Mouse (Mus musculus): ENCODE results near the gene Scfd1. TPM values are rescaled to one million over a fixed set of nuclear protein-coding genes. Genes with fewer than 3 reads are reported as not detected.

Gene Scfd1
- polyA plus RNA-seq (2015; fragmentation: Nextera tagmentation; extraction: Ambion mirVana) = 68.4 and 70.5 TPM in 2 replicates

DNA sequence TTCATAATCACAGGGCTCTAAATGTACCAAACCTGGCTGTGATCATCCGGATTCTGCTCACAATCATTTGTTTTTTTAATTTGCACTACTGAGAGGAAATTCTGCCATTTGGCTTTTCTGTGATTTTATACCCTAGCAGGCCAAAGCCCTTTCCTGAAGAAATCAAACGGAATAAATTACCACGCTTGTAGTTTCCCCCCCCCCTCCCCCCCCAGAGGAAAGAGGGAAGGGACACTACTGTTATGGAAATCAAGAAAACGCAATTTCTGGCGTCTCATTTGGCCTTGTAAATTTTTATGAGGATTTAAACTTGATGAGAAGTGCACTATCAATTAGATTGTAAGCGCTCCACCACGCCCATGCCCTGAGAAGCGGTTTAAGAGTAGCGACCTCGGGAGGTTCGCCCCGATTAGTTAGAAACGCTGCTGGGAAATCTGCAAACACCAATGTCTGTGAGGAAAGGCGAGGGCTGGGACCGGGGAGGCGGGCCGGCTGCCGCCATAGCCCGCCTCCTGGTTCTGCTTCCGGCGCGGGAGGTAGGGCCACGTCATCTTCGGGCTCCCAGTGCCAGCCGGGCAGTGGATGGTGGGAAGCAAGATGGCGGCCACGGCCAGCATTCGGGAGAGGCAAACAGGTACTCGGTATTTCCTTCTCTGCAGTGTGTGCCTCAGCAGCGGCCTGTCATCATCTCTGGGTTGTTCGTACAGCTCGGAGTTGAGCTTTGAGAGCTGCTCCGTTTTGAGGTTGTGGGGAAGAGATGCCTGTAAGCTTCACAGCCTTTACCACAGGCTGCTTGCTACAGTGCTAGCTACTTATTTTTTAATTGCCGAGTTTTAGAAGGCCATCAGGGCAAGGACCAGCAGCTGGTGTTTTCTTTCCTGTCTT lies at the start of gene Scfd1:
Gene Scfd1, plus strand, starts transcription at position 508 of the 885 bp plus-strand sequence.
- Histone ChIP-seq H3K4me3 (ENCODE audit: low read depth, low read length) (peak within 1 kb of the TSS; percentile 89), H3K4me2 (ENCODE audit: low read length) (peak within 1 kb of the TSS; percentile 72), H3K9me3 (replicated peaks; ENCODE audit: control insufficient read depth, low read length, poor library complexity, severe bottlenecking) (no peaks in the 10 kb centered on the region), H3K27me3 (ENCODE audit: control insufficient read depth, insufficient read depth, low read depth, low read length) (no peaks in the 10 kb centered on the region), H3K27ac (ENCODE audit: low read length) (peak within 1 kb of the TSS; percentile 89), H3K4me1 (ENCODE audit: control insufficient read depth, insufficient read depth, low read length) (peaks cover 7% of the 10 kb centered on the region), H3K36me3 (ENCODE audit: control insufficient read depth, insufficient read depth, low read length) (no peaks in the 10 kb centered on the region; the same call in 1 of the 2 replicates), H3K9ac (ENCODE audit: low read depth, low read length) (peak within 1 kb of the TSS; percentile 93)
- 2% methylated on average over 34 of the region's 34 CpGs for WGBS
- peak; percentile 100 for ATAC-seq

DNA sequence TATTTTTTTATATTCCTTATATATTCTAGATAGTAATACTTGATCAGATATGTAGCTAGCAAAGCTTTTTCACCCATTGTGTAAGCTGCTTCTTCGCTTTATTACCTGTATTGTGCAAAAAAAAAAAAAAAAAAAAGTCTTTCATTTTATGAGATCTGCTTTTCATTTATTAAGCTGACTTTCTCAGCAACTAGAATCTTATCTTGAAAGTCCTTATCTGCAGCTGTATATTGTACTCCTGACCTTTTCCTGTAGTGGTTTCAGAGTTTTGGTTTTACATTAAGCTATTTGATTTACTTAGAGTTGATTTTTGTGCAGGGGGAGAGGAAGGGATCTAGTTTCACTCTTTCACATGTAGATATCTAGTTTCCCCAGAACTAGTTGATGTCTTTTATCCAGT lies 40.3 kb upstream of the Scfd1 start:
- Histone ChIP-seq H3K27ac (ENCODE audit: low read length) (no peak overlapping the region), H3K4me1 (ENCODE audit: control insufficient read depth, insufficient read depth, low read length) (no peaks in the 10 kb centered on the region), H3K4me2 (ENCODE audit: low read length) (no peak overlapping the region), H3K36me3 (ENCODE audit: control insufficient read depth, insufficient read depth, low read length) (no peaks in the 10 kb centered on the region), H3K9me3 (replicated peaks; ENCODE audit: control insufficient read depth, low read length, poor library complexity, severe bottlenecking) (no peaks in the 10 kb centered on the region), H3K9ac (ENCODE audit: low read depth, low read length) (no peak overlapping the region), H3K4me3 (ENCODE audit: low read depth, low read length) (no peak overlapping the region), H3K27me3 (ENCODE audit: control insufficient read depth, insufficient read depth, low read depth, low read length) (no peaks in the 10 kb centered on the region)
- ATAC-seq = no peak
- 90% methylated on average over 1 of the region's 1 CpGs for WGBS

DNA sequence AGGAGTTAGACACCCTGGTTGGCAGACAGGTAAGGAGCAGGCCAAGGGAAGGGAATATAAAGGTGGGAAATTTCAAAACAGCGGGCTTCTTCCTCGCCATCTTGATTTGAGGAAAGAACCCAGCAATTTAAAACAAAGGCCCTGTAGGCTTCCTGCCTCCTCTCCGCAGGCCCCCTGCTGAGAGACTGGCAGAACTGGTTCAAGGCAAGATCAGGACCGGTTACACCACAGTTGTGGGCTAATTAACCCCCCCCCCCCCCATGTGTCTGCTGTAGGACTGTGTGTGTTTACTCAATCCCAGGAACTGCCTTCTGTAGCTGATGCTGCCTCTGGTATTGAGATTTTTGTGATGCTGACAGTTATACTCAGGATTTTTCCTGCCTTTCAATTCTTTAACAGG lies 31.2 kb upstream of the Scfd1 start:
- no peak for ATAC-seq
- 28% methylated on average over 4 of the region's 4 CpGs for WGBS
- Histone ChIP-seq H3K9me3 (replicated peaks; ENCODE audit: control insufficient read depth, low read length, poor library complexity, severe bottlenecking) (no peaks in the 10 kb centered on the region), H3K4me3 (ENCODE audit: low read depth, low read length) (no peak overlapping the region), H3K4me2 (ENCODE audit: low read length) (no peak overlapping the region), H3K9ac (ENCODE audit: low read depth, low read length) (no peak overlapping the region), H3K27ac (ENCODE audit: low read length) (no peak overlapping the region), H3K4me1 (ENCODE audit: control insufficient read depth, insufficient read depth, low read length) (peaks cover 16% of the 10 kb centered on the region), H3K36me3 (ENCODE audit: control insufficient read depth, insufficient read depth, low read length) (no peaks in the 10 kb centered on the region), H3K27me3 (ENCODE audit: control insufficient read depth, insufficient read depth, low read depth, low read length) (no peaks in the 10 kb centered on the region)

DNA sequence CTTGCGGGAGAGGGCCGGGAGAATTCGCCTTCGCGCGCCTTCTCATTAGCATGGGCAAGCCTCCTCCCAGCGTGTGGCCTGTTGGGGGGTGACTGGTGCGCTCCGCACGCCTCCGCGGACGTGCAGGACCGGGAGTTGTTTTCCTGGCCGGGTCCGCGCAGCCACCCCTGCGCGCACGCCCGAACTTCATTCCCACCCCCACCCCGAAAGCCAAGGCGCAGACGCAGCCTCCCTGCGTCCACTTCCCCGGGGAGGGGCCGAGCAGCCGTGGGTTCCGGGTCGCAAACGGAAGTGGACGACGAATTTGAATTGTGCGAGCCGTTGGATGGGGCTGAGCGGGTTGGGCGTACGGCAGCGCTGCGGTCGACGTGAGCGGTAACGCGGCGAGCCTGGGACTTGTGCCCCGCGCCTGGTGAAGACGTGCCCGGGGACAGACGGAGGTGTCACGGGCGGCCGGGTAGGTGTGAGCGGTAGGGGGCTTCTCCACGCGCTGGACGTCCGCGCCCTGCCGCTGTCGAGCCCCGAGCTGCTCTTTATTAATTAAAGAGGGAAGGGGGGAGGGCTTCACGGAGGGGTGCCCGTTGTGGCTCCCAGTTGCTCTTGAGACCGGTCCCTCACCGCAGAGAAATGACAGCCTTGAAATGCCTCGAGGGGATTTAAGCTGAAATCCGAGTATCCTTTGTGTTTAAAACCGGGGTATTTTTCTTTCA lies 29.2 kb upstream of the Scfd1 start, which contains the start of gene G2e3:
Gene G2e3, plus strand, starts transcription at position 74 of the 710 bp plus-strand sequence.
- Histone ChIP-seq H3K27me3 (ENCODE audit: control insufficient read depth, insufficient read depth, low read depth, low read length) (no peaks in the 10 kb centered on the region), H3K36me3 (ENCODE audit: control insufficient read depth, insufficient read depth, low read length) (no peaks in the 10 kb centered on the region), H3K4me2 (ENCODE audit: low read length) (peak within 1 kb of the TSS; percentile 48), H3K27ac (ENCODE audit: low read length) (peak within 1 kb of the TSS; percentile 89), H3K4me3 (ENCODE audit: low read depth, low read length) (peak within 1 kb of the TSS; percentile 89), H3K4me1 (ENCODE audit: control insufficient read depth, insufficient read depth, low read length) (peaks cover 16% of the 10 kb centered on the region), H3K9ac (ENCODE audit: low read depth, low read length) (peak within 1 kb of the TSS; percentile 95), H3K9me3 (replicated peaks; ENCODE audit: control insufficient read depth, low read length, poor library complexity, severe bottlenecking) (no peaks in the 10 kb centered on the region)
- ATAC-seq = peak; percentile 97
- under 1% methylated on average over 70 of the region's 70 CpGs for WGBS

DNA sequence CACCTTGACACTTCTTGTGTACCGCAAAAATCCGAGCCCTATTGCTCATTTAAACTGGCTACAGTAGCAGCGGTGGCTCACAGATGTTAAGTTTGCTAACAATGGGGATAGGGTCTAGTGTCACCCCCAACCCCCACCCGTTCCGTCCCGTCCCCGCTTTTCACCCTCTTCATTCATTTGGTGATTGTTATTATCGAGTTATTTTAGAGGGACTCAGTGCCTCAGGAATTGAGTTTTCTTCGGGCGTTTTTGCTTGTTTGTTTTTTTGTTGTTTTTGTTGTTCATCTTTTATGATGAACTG lies 28.7 kb upstream of the Scfd1 start:
- under 1% methylated on average over 10 of the region's 10 CpGs for WGBS
- H3K36me3 ChIP-seq (ENCODE audit: control insufficient read depth, insufficient read depth, low read length) = no peaks in the 10 kb centered on the region
- peak; percentile 46 for ATAC-seq
- no peaks in the 10 kb centered on the region for H3K27me3 ChIP-seq (ENCODE audit: control insufficient read depth, insufficient read depth, low read depth, low read length)
- H3K27ac ChIP-seq (ENCODE audit: low read length) = peak overlapping the region; percentile 89
- peak overlapping the region; percentile 95 for H3K9ac ChIP-seq (ENCODE audit: low read depth, low read length)
- peak overlapping the region; percentile 48 for H3K4me2 ChIP-seq (ENCODE audit: low read length)
- peak overlapping the region; percentile 89 for H3K4me3 ChIP-seq (ENCODE audit: low read depth, low read length)
- H3K9me3 ChIP-seq (replicated peaks; ENCODE audit: control insufficient read depth, low read length, poor library complexity, severe bottlenecking) = no peaks in the 10 kb centered on the region
- H3K4me1 ChIP-seq (ENCODE audit: control insufficient read depth, insufficient read depth, low read length) = peaks cover 16% of the 10 kb centered on the region

DNA sequence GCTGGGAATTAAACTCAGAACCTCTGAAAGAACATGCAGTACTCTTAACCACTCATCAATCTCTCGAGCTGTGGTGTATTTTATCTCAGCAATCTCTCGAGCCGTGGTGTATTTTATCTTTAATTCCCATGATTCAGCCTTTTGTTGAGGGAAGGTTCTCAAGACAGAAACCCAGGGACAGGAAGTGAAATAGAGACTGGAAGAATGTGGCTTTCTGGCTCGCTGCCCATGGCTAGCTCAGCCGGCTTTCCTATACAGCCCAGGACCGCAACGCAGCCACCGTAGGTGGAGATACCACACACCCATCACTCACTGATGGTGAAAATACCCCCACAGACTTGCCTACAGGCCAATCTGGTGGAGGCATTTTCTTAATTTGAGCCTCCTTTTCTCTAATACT lies 22.0 kb upstream of the Scfd1 start:
- ATAC-seq = no peak
- Histone ChIP-seq H3K4me3 (ENCODE audit: low read depth, low read length) (no peak overlapping the region), H3K9ac (ENCODE audit: low read depth, low read length) (no peak overlapping the region), H3K27me3 (ENCODE audit: control insufficient read depth, insufficient read depth, low read depth, low read length) (no peaks in the 10 kb centered on the region), H3K9me3 (replicated peaks; ENCODE audit: control insufficient read depth, low read length, poor library complexity, severe bottlenecking) (no peaks in the 10 kb centered on the region), H3K27ac (ENCODE audit: low read length) (no peak overlapping the region), H3K36me3 (ENCODE audit: control insufficient read depth, insufficient read depth, low read length) (peaks cover 25% of the 10 kb centered on the region), H3K4me1 (ENCODE audit: control insufficient read depth, insufficient read depth, low read length) (peaks cover 5% of the 10 kb centered on the region), H3K4me2 (ENCODE audit: low read length) (no peak overlapping the region)
- 84% methylated on average over 8 of the region's 8 CpGs for WGBS

DNA sequence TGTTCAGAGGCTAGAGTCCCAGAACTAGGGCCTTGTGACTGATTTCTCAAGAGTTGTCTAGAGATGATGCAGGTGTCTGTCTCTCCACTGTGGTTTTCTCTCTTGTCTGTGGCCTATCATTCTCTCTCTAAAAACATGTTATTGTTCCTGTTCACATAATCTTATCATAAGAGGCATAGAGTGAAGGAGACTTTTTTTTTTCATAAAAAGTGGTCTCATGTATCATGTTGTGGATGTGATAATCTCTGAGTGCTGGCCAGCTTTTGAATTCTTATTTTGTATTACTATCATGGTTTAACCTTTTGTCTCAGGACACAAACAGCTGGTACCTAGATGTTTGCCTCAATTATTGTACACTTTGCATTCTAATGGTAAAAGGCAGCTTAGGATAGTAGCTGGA lies 16.0 kb upstream of the Scfd1 start:
- Histone ChIP-seq H3K4me2 (ENCODE audit: low read length) (no peak overlapping the region), H3K4me1 (ENCODE audit: control insufficient read depth, insufficient read depth, low read length) (no peaks in the 10 kb centered on the region), H3K36me3 (ENCODE audit: control insufficient read depth, insufficient read depth, low read length) (peaks cover 28% of the 10 kb centered on the region), H3K9ac (ENCODE audit: low read depth, low read length) (no peak overlapping the region), H3K27ac (ENCODE audit: low read length) (no peak overlapping the region), H3K4me3 (ENCODE audit: low read depth, low read length) (no peak overlapping the region), H3K9me3 (replicated peaks; ENCODE audit: control insufficient read depth, low read length, poor library complexity, severe bottlenecking) (no peaks in the 10 kb centered on the region), H3K27me3 (ENCODE audit: control insufficient read depth, insufficient read depth, low read depth, low read length) (no peaks in the 10 kb centered on the region)
- ATAC-seq = no peak

DNA sequence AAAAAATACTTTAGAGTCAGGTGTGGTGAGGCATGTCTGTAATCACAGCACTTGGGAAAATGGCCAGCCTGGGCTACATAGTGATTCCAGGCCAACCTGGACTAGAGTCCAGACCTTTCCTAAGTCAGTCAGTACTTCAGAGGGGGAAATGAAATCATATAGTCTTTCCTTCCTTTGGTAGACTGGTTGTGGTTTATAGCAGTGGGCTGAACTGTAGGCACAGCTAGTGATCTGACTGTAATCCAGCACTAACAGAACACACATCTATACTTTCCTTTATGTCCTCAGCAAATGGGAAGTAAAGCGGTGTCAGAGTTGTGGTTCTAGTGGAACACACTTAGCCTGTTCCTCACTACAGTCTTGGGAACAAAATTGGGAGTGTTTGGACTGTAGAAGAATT lies 14.4 kb upstream of the Scfd1 start:
- Histone ChIP-seq H3K9me3 (replicated peaks; ENCODE audit: control insufficient read depth, low read length, poor library complexity, severe bottlenecking) (no peaks in the 10 kb centered on the region), H3K36me3 (ENCODE audit: control insufficient read depth, insufficient read depth, low read length) (peaks cover 28% of the 10 kb centered on the region), H3K4me2 (ENCODE audit: low read length) (no peak overlapping the region), H3K27ac (ENCODE audit: low read length) (no peak overlapping the region), H3K9ac (ENCODE audit: low read depth, low read length) (no peak overlapping the region), H3K4me3 (ENCODE audit: low read depth, low read length) (no peak overlapping the region), H3K27me3 (ENCODE audit: control insufficient read depth, insufficient read depth, low read depth, low read length) (no peaks in the 10 kb centered on the region), H3K4me1 (ENCODE audit: control insufficient read depth, insufficient read depth, low read length) (no peaks in the 10 kb centered on the region)
- WGBS = 93% methylated on average over 1 of the region's 1 CpGs
- ATAC-seq = no peak

DNA sequence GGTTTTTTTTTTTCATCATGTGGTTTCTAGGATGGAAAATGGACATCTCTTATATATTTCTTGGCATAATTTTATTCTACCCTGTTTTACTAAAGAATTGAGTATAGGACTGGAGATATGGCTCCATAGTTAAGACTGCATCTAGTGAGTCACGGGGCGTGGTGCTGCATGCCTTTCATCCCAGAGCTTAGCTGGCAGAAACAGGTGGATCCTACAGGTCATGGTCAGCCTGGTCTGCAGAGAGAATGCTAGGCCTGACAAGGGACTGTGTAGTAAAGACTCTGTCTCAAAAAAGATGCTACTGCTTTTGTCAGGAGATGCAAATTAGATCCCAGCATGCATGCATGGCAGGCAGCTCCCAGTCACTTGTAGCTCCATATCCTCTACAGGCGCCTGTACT lies 8.8 kb upstream of the Scfd1 start:
- no peak overlapping the region for H3K9ac ChIP-seq (ENCODE audit: low read depth, low read length)
- H3K27me3 ChIP-seq (ENCODE audit: control insufficient read depth, insufficient read depth, low read depth, low read length) = no peaks in the 10 kb centered on the region
- no peak overlapping the region for H3K4me3 ChIP-seq (ENCODE audit: low read depth, low read length)
- no peak overlapping the region for H3K4me2 ChIP-seq (ENCODE audit: low read length)
- H3K27ac ChIP-seq (ENCODE audit: low read length) = no peak overlapping the region
- no peak for ATAC-seq
- WGBS = over 99% methylated on average over 3 of the region's 3 CpGs
- H3K9me3 ChIP-seq (replicated peaks; ENCODE audit: control insufficient read depth, low read length, poor library complexity, severe bottlenecking) = no peaks in the 10 kb centered on the region
- H3K36me3 ChIP-seq (ENCODE audit: control insufficient read depth, insufficient read depth, low read length) = peaks cover 9% of the 10 kb centered on the region
- no peaks in the 10 kb centered on the region for H3K4me1 ChIP-seq (ENCODE audit: control insufficient read depth, insufficient read depth, low read length)
